Comparison of ENCODE assay signal across 12 mouse cellular contexts in genomic region chr7:35127001-35127400, GRCm38 (mm10). TPM values are rescaled to one million over a fixed set of nuclear protein-coding genes. Genes with fewer than 3 reads are reported as not detected.
DNase-seq lines count a peak whose midpoint lies in the region; ATAC-seq and TF ChIP-seq lines count a peak whose summit lies in the region.
"Had no signal": no experiment of that assay in that cellular context is flagged by ENCODE, and none has a peak within 500 bp of the region (broad histone marks: within the 10 kb centered on the region; RNA-seq: fewer than 3 reads in every experiment).

No protein-coding gene starts in this region.

- H3K9ac ChIP-seq in intestine, embryonic 14.5 days (ENCODE audit: low read length), result no peak overlapping the region
- no peak overlapping the region for H3K9ac ChIP-seq in hindbrain, embryonic 16.5 days (ENCODE audit: low read depth, low read length)
- H3K9ac ChIP-seq: forebrain, embryonic 13.5 days had no signal

- no peak overlapping the region for H3K4me2 ChIP-seq in intestine, embryonic 14.5 days (ENCODE audit: low read length)
- H3K4me2 ChIP-seq in hindbrain, embryonic 16.5 days (ENCODE audit: low read length), result no peak overlapping the region
- H3K4me2 ChIP-seq: forebrain, embryonic 13.5 days had no signal

- intact Hi-C loops in gastrocnemius, adult 2 months (cut with DNase I), result no loop called here

- H3K36me3 ChIP-seq in intestine, embryonic 14.5 days (ENCODE audit: control insufficient read depth, insufficient read depth, low read length), result no peaks in the 10 kb centered on the region
- no peaks in the 10 kb centered on the region for H3K36me3 ChIP-seq in hindbrain, embryonic 16.5 days (ENCODE audit: control insufficient read depth, insufficient read depth, low read length)

- peak; percentile 66 for DNase-seq in gastrocnemius, adult 2 months
- no peak for DNase-seq in gastrocnemius, postnatal 4 days (ENCODE audit: low spot score in 2 of 2)
- DNase-seq in right cerebral cortex, adult 2 months (ENCODE audit: low spot score in 2 of 2), result peak; percentile 40
- no peak for DNase-seq in right cerebral cortex, postnatal 14 days
- DNase-seq in intestine, embryonic 14.5 days (ENCODE audit: low spot score), result no peak
- no peak for DNase-seq in kidney, postnatal 14 days
- DNase-seq: cerebellum, postnatal 25 days; lung, adult 2 months had no signal

- H3K27ac ChIP-seq in gastrocnemius, adult 2 months, result peak overlapping the region; percentile 69
- H3K27ac ChIP-seq in intestine, embryonic 14.5 days (ENCODE audit: low read depth), result no peak overlapping the region
- no peak overlapping the region for H3K27ac ChIP-seq in hindbrain, embryonic 16.5 days (ENCODE audit: low read depth, low read length)
- H3K27ac ChIP-seq: forebrain, embryonic 13.5 days; left cerebral cortex, adult 2 months had no signal

- no peak for TF ChIP-seq CTCF in gastrocnemius, adult 2 months (IDR thresholded peaks at IDR 0.05)

- ATAC-seq in intestine, embryonic 14.5 days (replicated peaks; ENCODE audit: low FRiP score, low TSS enrichment, low read depth), result 0 out of 2 replicates have a peak, but pooled peaks have one; percentile 9
- ATAC-seq in hindbrain, embryonic 16.5 days, result no peak
- ATAC-seq in CD4-positive, CD25-positive, alpha-beta regulatory T cell, adult 4 months, result no peak
- ATAC-seq: forebrain, embryonic 13.5 days had no signal

- peaks cover 24% of the 10 kb centered on the region for H3K27me3 ChIP-seq in intestine, embryonic 14.5 days (replicated peaks; ENCODE audit: control insufficient read depth, insufficient read depth, low read length)
- no peaks in the 10 kb centered on the region; the same call in 1 of the 2 replicates for H3K27me3 ChIP-seq in hindbrain, embryonic 16.5 days (replicated peaks; ENCODE audit: control insufficient read depth, insufficient read depth, low read length)

- H3K4me3 ChIP-seq in gastrocnemius, adult 2 months, result peak overlapping the region; percentile 29; the same call in 1 of the 2 replicates
- H3K4me3 ChIP-seq in intestine, embryonic 14.5 days (ENCODE audit: low read depth, low read length), result no peak overlapping the region
- H3K4me3 ChIP-seq in hindbrain, embryonic 16.5 days (ENCODE audit: low read length), result no peak overlapping the region
- H3K4me3 ChIP-seq: forebrain, embryonic 13.5 days; left cerebral cortex, adult 2 months had no signal

- H3K4me1 ChIP-seq in intestine, embryonic 14.5 days (replicated peaks; ENCODE audit: control insufficient read depth, insufficient read depth, low read length), result peaks cover 8% of the 10 kb centered on the region; the same call in 1 of the 2 replicates
- H3K4me1 ChIP-seq in hindbrain, embryonic 16.5 days (ENCODE audit: control insufficient read depth, insufficient read depth, low read depth, low read length), result no peaks in the 10 kb centered on the region; the same call in 1 of the 2 replicates

- no peaks in the 10 kb centered on the region for H3K9me3 ChIP-seq in intestine, embryonic 14.5 days (ENCODE audit: control insufficient read depth, low read length)
- no peaks in the 10 kb centered on the region for H3K9me3 ChIP-seq in hindbrain, embryonic 16.5 days (ENCODE audit: control insufficient read depth, low read length)
- H3K9me3 ChIP-seq: forebrain, embryonic 13.5 days had no signal

- WGBS in intestine, embryonic 14.5 days, result 32% methylated on average over 10 of the region's 10 CpGs
- 60% methylated on average over 10 of the region's 10 CpGs for WGBS in hindbrain, embryonic 16.5 days

RNA-seq across cellular contexts. Expression of gene Cebpa, which starts 7.9 kb away (rescaled TPM):
- total RNA-seq in gastrocnemius, adult 2 months (2021), result 1 to 10 TPM; 3.0 to 4.2 TPM
- total RNA-seq in gastrocnemius, postnatal 4 days (2021), result 10 to 100 TPM; 10.9 to 19.6 TPM
- polyA plus RNA-seq in intestine, embryonic 14.5 days (2014; fragmentation: Nextera tagmentation; extraction: Ambion mirVana), result 7.6 and 8.3 TPM in 2 replicates
- 0.75 and 0.86 TPM in 2 replicates for polyA plus RNA-seq in hindbrain, embryonic 16.5 days (2015; fragmentation: Nextera tagmentation; extraction: Ambion mirVana)
- polyA plus RNA-seq in CD4-positive, CD25-positive, alpha-beta regulatory T cell, adult 4 months (2017; shearing (Covaris generic)), result 1 to 10 TPM in 1 of 2 experiments, under 1 TPM in 1; 0.47 to 1.1 TPM

RNA-seq across cellular contexts. Expression of gene Slc7a10, which starts 59.2 kb away (rescaled TPM):
- total RNA-seq in gastrocnemius, adult 2 months (2021), result under 1 TPM; 0.31 to 0.47 TPM
- 10 to 100 TPM; 11.6 to 12.9 TPM for total RNA-seq in gastrocnemius, postnatal 4 days (2021)
- 0.70 and 0.81 TPM in 2 replicates for polyA plus RNA-seq in intestine, embryonic 14.5 days (2014; fragmentation: Nextera tagmentation; extraction: Ambion mirVana)
- polyA plus RNA-seq in hindbrain, embryonic 16.5 days (2015; fragmentation: Nextera tagmentation; extraction: Ambion mirVana), result 32.7 and 45.2 TPM in 2 replicates
- 1 to 10 TPM; 6.7 to 7.4 TPM for polyA plus RNA-seq in CD4-positive, CD25-positive, alpha-beta regulatory T cell, adult 4 months (2017; shearing (Covaris generic))

Comparison
In these comparisons a context has a peak if more than half of its experiments do, and no peak if none do; other contexts are left out.
1. DNase-seq: peak in gastrocnemius, adult 2 months (single experiment) and right cerebral cortex, adult 2 months (2 of 2); none in gastrocnemius, postnatal 4 days (0 of 2), right cerebral cortex, postnatal 14 days (single experiment), intestine, embryonic 14.5 days (single experiment) and kidney, postnatal 14 days (single experiment).